Mouse (Mus musculus): Measurements from ENCODE around the gene Rab11fip4. TPM values are rescaled to one million over a fixed set of nuclear protein-coding genes. Genes with fewer than 3 reads are reported as not detected.

Rab11fip4 gene
- polyA plus RNA-seq, 1 experiment: 40.8 TPM

DNA sequence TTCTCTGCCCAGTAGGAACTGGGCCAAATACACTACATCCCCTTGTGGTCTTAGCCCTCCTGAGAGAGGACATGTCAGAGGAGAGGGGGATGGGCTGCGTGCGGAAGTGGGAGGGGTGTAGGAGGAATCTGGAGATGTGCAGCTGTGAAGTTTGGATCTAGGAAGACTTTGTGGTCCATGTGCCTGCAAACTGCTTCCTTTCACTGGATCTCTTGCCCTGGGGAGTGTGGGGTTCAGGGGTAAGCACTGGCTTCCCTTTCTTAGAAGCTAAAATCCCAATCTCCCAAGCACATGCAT is 125.4 kb downstream of the Rab11fip4 start:
- H3K4me3 ChIP-seq (ENCODE audit: insufficient read depth, low read depth, low read length): no peak overlapping the region
- H3K27ac ChIP-seq (ENCODE audit: insufficient read depth, low read depth, low read length): no peak overlapping the region
- no peaks in the 10 kb centered on the region for H3K27me3 ChIP-seq (replicated peaks; ENCODE audit: control insufficient read depth, insufficient read depth, low read length)
- TF ChIP-seq CTCF (conservative IDR thresholded peaks at IDR 0.05; ENCODE audit: insufficient read depth, insufficient read length, low read depth, low read length) (no peak), POLR2A (IDR thresholded peaks at IDR 0.05; ENCODE audit: low read depth, low read length) (no peak)
- no peaks in the 10 kb centered on the region for H3K36me3 ChIP-seq (ENCODE audit: control insufficient read depth, insufficient read depth, low read length)
- WGBS: 62% methylated on average over 2 of the region's 2 CpGs
- no peak for DNase-seq
- H3K4me1 ChIP-seq (ENCODE audit: control insufficient read depth, insufficient read depth, low read length): peaks cover 44% of the 10 kb centered on the region

DNA sequence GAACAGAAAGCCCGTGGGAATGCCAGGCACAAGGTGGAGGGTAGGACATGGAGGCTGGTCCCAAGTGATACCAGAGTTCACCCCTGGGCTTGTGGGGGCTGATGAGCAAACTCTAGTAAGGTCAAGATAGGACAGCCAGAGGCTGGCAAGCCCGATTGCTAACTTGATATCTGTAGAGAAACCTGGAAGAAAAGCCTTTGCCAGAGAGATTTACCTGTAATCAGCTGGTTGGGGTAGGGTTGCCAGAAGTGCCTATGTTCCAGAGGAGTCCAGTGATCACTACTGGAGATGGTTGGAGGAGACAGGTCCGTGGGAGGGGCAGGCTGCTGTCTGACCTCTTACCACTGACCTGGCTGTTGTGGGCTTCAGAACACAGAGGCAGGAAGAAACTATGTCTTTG is 126.3 kb downstream of the Rab11fip4 start:
- H3K36me3 ChIP-seq (ENCODE audit: control insufficient read depth, insufficient read depth, low read length): no peaks in the 10 kb centered on the region
- TF ChIP-seq POLR2A (IDR thresholded peaks at IDR 0.05; ENCODE audit: low read depth, low read length): no peak
- H3K4me3 ChIP-seq (ENCODE audit: insufficient read depth, low read depth, low read length): no peak overlapping the region
- no peak for DNase-seq
- WGBS: 53% methylated on average over 3 of the region's 3 CpGs
- H3K4me1 ChIP-seq (ENCODE audit: control insufficient read depth, insufficient read depth, low read length): peaks cover 46% of the 10 kb centered on the region
- H3K27me3 ChIP-seq (replicated peaks; ENCODE audit: control insufficient read depth, insufficient read depth, low read length): no peaks in the 10 kb centered on the region
- no peak overlapping the region for H3K27ac ChIP-seq (ENCODE audit: insufficient read depth, low read depth, low read length)

GRCm38 (mm10) chr11:79717801-79718200 is 126.8 kb downstream of the Rab11fip4 start:
- H3K4me1 ChIP-seq (ENCODE audit: control insufficient read depth, insufficient read depth, low read length): peaks cover 50% of the 10 kb centered on the region
- no peak for TF ChIP-seq POLR2A (IDR thresholded peaks at IDR 0.05; ENCODE audit: low read depth, low read length)

GRCm38 (mm10) chr11:79718202-79718601 is 127.2 kb downstream of the Rab11fip4 start:
- Histone ChIP-seq H3K36me3 (ENCODE audit: control insufficient read depth, insufficient read depth, low read length) (no peaks in the 10 kb centered on the region), H3K4me3 (ENCODE audit: insufficient read depth, low read depth, low read length) (no peak overlapping the region), H3K27ac (ENCODE audit: insufficient read depth, low read depth, low read length) (no peak overlapping the region), H3K27me3 (replicated peaks; ENCODE audit: control insufficient read depth, insufficient read depth, low read length) (no peaks in the 10 kb centered on the region), H3K4me1 (ENCODE audit: control insufficient read depth, insufficient read depth, low read length) (peaks cover 53% of the 10 kb centered on the region)
- 72% methylated on average over 6 of the region's 6 CpGs for WGBS
- DNase-seq: no peak
- TF ChIP-seq POLR2A (IDR thresholded peaks at IDR 0.05; ENCODE audit: low read depth, low read length): no peak
- no peak for TF ChIP-seq CTCF (conservative IDR thresholded peaks at IDR 0.05; ENCODE audit: insufficient read depth, insufficient read length, low read depth, low read length)

More at GRCm38 (mm10) chr11:79717801-79718200, 126.8 kb downstream of the Rab11fip4 start:
- no peaks in the 10 kb centered on the region for H3K36me3 ChIP-seq (ENCODE audit: control insufficient read depth, insufficient read depth, low read length)
- no peaks in the 10 kb centered on the region for H3K27me3 ChIP-seq (replicated peaks; ENCODE audit: control insufficient read depth, insufficient read depth, low read length)
- H3K4me3 ChIP-seq (ENCODE audit: insufficient read depth, low read depth, low read length): no peak overlapping the region
- DNase-seq: no peak
- WGBS: 76% methylated on average over 7 of the region's 7 CpGs
- no peak overlapping the region for H3K27ac ChIP-seq (ENCODE audit: insufficient read depth, low read depth, low read length)

DNA sequence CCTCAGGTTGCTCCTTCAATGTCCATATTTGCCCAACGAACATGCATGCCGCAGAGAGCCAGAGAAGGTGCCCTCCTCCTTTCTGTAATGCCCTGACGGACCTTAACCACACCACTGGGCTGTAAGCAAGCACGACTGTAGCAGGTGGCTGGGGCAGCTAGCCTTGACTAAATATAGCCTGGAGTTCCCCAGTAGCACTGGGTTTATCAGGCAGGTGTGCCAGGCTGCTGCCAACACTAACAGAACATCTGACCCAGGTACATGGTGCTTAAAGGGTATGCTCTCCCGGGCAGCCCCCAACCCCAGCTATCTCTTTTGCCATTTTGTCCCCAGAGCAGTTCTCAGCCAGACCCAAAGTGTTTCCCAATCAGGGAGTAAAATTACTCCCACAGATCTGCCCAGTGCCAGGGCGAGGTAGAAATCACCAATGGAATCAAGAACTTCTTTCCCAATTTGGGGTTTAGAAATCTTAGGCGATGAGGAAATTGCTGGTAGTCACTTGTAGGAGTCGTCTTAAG is 127.9 kb downstream of the Rab11fip4 start:
- Histone ChIP-seq H3K27me3 (replicated peaks; ENCODE audit: control insufficient read depth, insufficient read depth, low read length) (no peaks in the 10 kb centered on the region), H3K4me1 (ENCODE audit: control insufficient read depth, insufficient read depth, low read length) (peaks cover 56% of the 10 kb centered on the region), H3K36me3 (ENCODE audit: control insufficient read depth, insufficient read depth, low read length) (no peaks in the 10 kb centered on the region), H3K27ac (ENCODE audit: insufficient read depth, low read depth, low read length) (no peak overlapping the region), H3K4me3 (ENCODE audit: insufficient read depth, low read depth, low read length) (no peak overlapping the region)
- TF ChIP-seq POLR2A (IDR thresholded peaks at IDR 0.05; ENCODE audit: low read depth, low read length) (no peak), CTCF (conservative IDR thresholded peaks at IDR 0.05; ENCODE audit: insufficient read depth, insufficient read length, low read depth, low read length) (no peak)
- no peak for DNase-seq
- WGBS: 63% methylated on average over 8 of the region's 8 CpGs

DNA sequence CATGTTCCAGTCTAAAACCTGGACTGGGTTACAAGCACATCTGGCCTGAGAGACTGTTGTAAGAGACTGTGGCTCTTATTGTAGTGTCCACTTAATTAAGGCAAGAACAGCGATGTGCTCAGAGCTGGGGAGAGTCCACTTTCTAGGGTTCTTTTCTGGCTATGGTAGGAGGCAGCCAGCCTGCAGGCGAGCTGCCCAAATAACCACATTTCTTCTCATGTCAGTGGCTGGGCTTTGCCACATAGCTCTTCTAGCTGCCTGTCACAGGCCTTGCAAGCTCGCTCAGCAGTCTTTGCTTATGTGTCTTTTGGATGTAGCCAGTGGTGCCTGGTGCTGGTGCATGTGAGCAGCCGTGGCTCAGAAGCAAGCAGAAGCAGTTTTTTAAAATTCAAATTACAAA is 129.7 kb downstream of the Rab11fip4 start:
- Histone ChIP-seq H3K27ac (ENCODE audit: insufficient read depth, low read depth, low read length) (no peak overlapping the region), H3K36me3 (ENCODE audit: control insufficient read depth, insufficient read depth, low read length) (no peaks in the 10 kb centered on the region), H3K27me3 (replicated peaks; ENCODE audit: control insufficient read depth, insufficient read depth, low read length) (no peaks in the 10 kb centered on the region), H3K4me3 (ENCODE audit: insufficient read depth, low read depth, low read length) (no peak overlapping the region), H3K4me1 (ENCODE audit: control insufficient read depth, insufficient read depth, low read length) (peaks cover 57% of the 10 kb centered on the region)
- WGBS: 67% methylated on average over 4 of the region's 4 CpGs
- DNase-seq: no peak
- TF ChIP-seq CTCF (conservative IDR thresholded peaks at IDR 0.05; ENCODE audit: insufficient read depth, insufficient read length, low read depth, low read length) (no peak), POLR2A (IDR thresholded peaks at IDR 0.05; ENCODE audit: low read depth, low read length) (no peak)

GRCm38 (mm10) chr11:79722811-79723210 is 131.8 kb downstream of the Rab11fip4 start:
- no peaks in the 10 kb centered on the region for H3K27me3 ChIP-seq (replicated peaks; ENCODE audit: control insufficient read depth, insufficient read depth, low read length)
- WGBS: 68% methylated on average over 5 of the region's 5 CpGs
- peaks cover 40% of the 10 kb centered on the region for H3K4me1 ChIP-seq (ENCODE audit: control insufficient read depth, insufficient read depth, low read length)
- TF ChIP-seq CTCF (conservative IDR thresholded peaks at IDR 0.05; ENCODE audit: insufficient read depth, insufficient read length, low read depth, low read length) (no peak), POLR2A (IDR thresholded peaks at IDR 0.05; ENCODE audit: low read depth, low read length) (no peak)
- no peak overlapping the region for H3K4me3 ChIP-seq (ENCODE audit: insufficient read depth, low read depth, low read length)
- H3K27ac ChIP-seq (ENCODE audit: insufficient read depth, low read depth, low read length): no peak overlapping the region
- no peaks in the 10 kb centered on the region for H3K36me3 ChIP-seq (ENCODE audit: control insufficient read depth, insufficient read depth, low read length)
- DNase-seq: peak; percentile 52

GRCm38 (mm10) chr11:79725005-79725404 is 134.0 kb downstream of the Rab11fip4 start:
- WGBS: 58% methylated on average over 6 of the region's 6 CpGs
- no peak overlapping the region for H3K4me3 ChIP-seq (ENCODE audit: insufficient read depth, low read depth, low read length)
- no peaks in the 10 kb centered on the region for H3K27me3 ChIP-seq (replicated peaks; ENCODE audit: control insufficient read depth, insufficient read depth, low read length)
- peaks cover 43% of the 10 kb centered on the region for H3K4me1 ChIP-seq (ENCODE audit: control insufficient read depth, insufficient read depth, low read length)
- no peaks in the 10 kb centered on the region for H3K36me3 ChIP-seq (ENCODE audit: control insufficient read depth, insufficient read depth, low read length)
- peak overlapping the region; percentile 75 for H3K27ac ChIP-seq (ENCODE audit: insufficient read depth, low read depth, low read length)
- TF ChIP-seq CTCF (conservative IDR thresholded peaks at IDR 0.05; ENCODE audit: insufficient read depth, insufficient read length, low read depth, low read length) (no peak), POLR2A (IDR thresholded peaks at IDR 0.05; ENCODE audit: low read depth, low read length) (no peak)
- DNase-seq: peak; percentile 85
